Mouse (Mus musculus): ENCODE measurements around the gene Nabp2.

- TF ChIP-seq CTCF (conservative IDR thresholded peaks at IDR 0.05; ENCODE audit: low read length), result no peak
- TF ChIP-seq NANOG (IDR thresholded peaks at IDR 0.05; ENCODE audit: borderline replicate concordance, low read length), result no peak
- TF ChIP-seq POU5F1 (IDR thresholded peaks at IDR 0.05; ENCODE audit: borderline replicate concordance, low read length), result no peak
These were observed 33.1 kb upstream of the Nabp2 start for GRCm38 (mm10) chr10:128444354-128444753.

Data from E14TG2a.4 (cell line).